Mouse (Mus musculus): ENCODE results near the gene Il31ra. TPM values are rescaled to one million over a fixed set of nuclear protein-coding genes. Genes with fewer than 3 reads are reported as not detected.
"Not testable (repeated sequence)": the region's sequence is repeated elsewhere in the genome, so short reads cannot be mapped to it uniquely, and the experiment has no call there.

Il31ra gene
- 0.36 TPM in 1 of 2 replicates, not detected in the other for polyA plus RNA-seq (2011; ENCODE audit: insufficient read depth, insufficient read length, low replicate concordance, missing spikeins)

DNA sequence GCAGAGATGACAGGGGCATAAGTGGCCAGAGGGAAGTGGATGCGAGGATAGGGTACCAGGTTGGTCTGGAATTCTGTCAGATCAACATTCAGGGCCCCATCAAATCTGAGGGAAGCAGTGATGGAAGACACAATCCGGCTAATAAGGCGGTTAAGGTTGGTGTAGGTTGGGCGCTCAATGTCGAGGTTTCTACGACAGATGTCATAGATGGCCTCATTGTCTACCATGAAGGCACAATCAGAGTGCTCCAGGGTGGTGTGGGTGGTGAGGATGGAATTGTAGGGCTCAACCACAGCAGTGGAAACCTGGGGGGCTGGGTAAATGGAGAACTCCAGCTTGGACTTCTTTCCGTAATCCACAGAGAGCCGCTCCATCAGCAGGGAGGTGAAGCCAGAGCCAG, at the start of gene Il31ra:
TSS of gene Il31ra (minus strand) at position 101 of the 400 bp plus-strand sequence.
- not testable (repeated sequence) for H3K4me1 ChIP-seq (ENCODE audit: control insufficient read depth, insufficient read depth, low read length); H3K27ac ChIP-seq (ENCODE audit: control insufficient read depth, insufficient read depth, low read depth, low read length, poor library complexity); H3K4me3 ChIP-seq (replicated peaks; ENCODE audit: control insufficient read depth, low read depth, low read length)
- 77% methylated on average over 5 of the region's 8 CpGs for WGBS

DNA sequence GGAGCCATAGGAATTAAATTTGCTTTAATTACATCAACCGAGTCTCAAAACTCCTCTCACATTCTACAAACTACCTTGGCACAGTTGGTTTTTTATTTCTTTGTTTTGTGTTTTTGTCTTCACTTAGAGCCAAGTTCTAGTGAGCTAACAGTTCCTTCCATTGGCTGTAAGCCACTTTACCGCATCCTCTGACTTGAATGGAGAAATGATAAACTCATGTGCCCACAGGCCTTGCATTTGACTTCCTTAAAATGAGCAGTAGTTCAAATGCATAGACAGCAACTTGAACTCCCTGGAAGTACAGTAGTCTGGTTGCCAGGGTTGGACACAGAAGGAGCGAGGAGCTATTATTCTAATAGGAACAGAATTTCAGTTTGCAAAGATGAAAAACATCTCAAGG, 48.7 kb upstream of the Il31ra start:
- 55% methylated on average over 3 of the region's 3 CpGs for WGBS
- no peak overlapping the region for H3K4me3 ChIP-seq (replicated peaks; ENCODE audit: control insufficient read depth, low read depth, low read length)
- no peak overlapping the region for H3K27ac ChIP-seq (ENCODE audit: control insufficient read depth, insufficient read depth, low read depth, low read length, poor library complexity)
- TF ChIP-seq POLR2A (IDR thresholded peaks at IDR 0.05; ENCODE audit: borderline replicate concordance, control insufficient read depth, low read depth, low read length) (no peak), CTCF (IDR thresholded peaks at IDR 0.05; ENCODE audit: control insufficient read depth, insufficient read depth, low read length) (no peak)
- H3K4me1 ChIP-seq (ENCODE audit: control insufficient read depth, insufficient read depth, low read length): no peaks in the 10 kb centered on the region; the same call in 1 of the 2 replicates

DNA sequence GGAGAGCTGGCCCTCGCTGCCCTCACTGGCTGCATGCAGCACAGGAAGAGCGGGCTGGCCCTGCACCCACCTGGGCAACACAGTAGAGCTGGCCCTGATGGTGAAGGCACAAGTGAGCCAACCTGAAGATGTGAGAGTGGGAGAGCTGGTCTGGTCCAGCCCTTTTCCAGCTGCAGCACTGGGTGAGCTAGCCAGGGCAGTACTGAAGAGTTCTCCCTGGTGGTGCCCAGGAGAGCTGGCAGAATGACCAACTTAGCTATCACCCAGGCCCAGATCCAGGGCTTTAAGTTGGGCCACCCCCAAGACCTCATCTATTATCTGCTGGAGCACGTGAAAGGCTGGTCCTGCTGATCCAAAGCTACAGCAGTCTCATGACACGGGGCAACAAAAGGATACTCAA, 45.0 kb upstream of the Il31ra start:
- TF ChIP-seq CTCF (IDR thresholded peaks at IDR 0.05; ENCODE audit: control insufficient read depth, insufficient read depth, low read length): no peak
- no peak for TF ChIP-seq POLR2A (IDR thresholded peaks at IDR 0.05; ENCODE audit: borderline replicate concordance, control insufficient read depth, low read depth, low read length)
- Histone ChIP-seq H3K27ac (ENCODE audit: control insufficient read depth, insufficient read depth, low read depth, low read length, poor library complexity) (peak overlapping the region; percentile 69; the same call in 1 of the 2 replicates), H3K4me3 (replicated peaks; ENCODE audit: control insufficient read depth, low read depth, low read length) (no peak overlapping the region), H3K4me1 (ENCODE audit: control insufficient read depth, insufficient read depth, low read length) (peaks cover 2% of the 10 kb centered on the region; the same call in 1 of the 2 replicates)
- 73% methylated on average over 4 of the region's 4 CpGs for WGBS

DNA sequence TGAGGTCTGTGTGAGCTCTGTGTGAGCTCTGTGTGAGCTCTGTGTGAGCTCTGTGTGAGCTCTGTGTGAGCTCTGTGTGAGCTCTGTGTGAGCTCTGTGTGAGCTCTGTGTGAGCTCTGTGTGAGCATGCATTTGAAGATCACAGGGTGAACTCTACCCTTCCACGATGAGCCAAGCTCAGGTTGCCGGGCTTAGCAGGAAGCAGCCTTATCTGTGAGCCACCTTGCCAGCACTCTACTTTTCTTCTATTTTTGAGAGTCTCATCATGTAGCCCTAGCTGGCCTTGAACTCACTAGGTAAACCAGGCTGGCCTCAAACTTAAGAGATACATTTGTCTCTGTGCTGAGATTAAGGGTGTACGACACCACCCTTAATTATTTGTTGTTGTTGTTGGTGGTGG, 42.3 kb upstream of the Il31ra start:
- TF ChIP-seq POLR2A (IDR thresholded peaks at IDR 0.05; ENCODE audit: borderline replicate concordance, control insufficient read depth, low read depth, low read length) (no peak), CTCF (IDR thresholded peaks at IDR 0.05; ENCODE audit: control insufficient read depth, insufficient read depth, low read length) (no peak)

DNA sequence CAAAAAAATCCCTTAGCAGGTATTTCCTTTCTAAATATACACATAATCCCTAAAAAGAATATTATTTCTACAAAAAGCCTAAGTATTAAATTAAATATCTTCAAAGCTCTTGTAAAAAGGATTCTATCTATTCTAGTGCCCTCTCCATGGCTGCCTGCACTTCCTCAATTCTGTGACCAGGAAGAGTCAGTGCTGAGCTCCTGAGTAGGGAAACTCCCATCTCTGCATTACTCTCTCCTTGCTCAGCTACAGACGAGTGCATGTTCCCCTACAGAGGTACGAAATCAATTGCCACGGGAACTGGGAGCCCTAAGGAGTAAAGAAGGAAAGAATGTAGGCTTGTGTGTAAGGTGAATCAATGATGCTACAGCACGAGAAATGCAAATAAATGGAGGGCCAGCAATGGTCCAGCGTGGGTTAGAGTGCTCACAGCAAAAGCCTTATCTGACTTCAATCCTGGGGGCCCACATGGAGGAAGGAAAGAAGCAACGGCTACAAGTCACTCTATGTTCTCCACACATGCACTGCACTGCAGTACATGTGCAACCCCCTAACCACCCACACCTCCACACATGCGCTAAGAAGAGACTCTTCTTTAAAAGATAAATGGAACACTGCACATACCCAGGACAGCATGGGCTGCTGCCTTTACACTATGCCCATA, 41.1 kb upstream of the Il31ra start:
- no peak overlapping the region for H3K4me3 ChIP-seq (replicated peaks; ENCODE audit: control insufficient read depth, low read depth, low read length)
- H3K27ac ChIP-seq (ENCODE audit: control insufficient read depth, insufficient read depth, low read depth, low read length, poor library complexity): no peak overlapping the region
- H3K4me1 ChIP-seq (ENCODE audit: control insufficient read depth, insufficient read depth, low read length): peaks cover 2% of the 10 kb centered on the region; the same call in 1 of the 2 replicates
- 18% methylated on average over 7 of the region's 7 CpGs for WGBS
- TF ChIP-seq CTCF (IDR thresholded peaks at IDR 0.05; ENCODE audit: control insufficient read depth, insufficient read depth, low read length) (no peak), POLR2A (IDR thresholded peaks at IDR 0.05; ENCODE audit: borderline replicate concordance, control insufficient read depth, low read depth, low read length) (no peak)

More for the DNA sequence above, 42.3 kb upstream of the Il31ra start:
- no peak overlapping the region for H3K4me3 ChIP-seq (replicated peaks; ENCODE audit: control insufficient read depth, low read depth, low read length)
- H3K4me1 ChIP-seq (ENCODE audit: control insufficient read depth, insufficient read depth, low read length): peaks cover 2% of the 10 kb centered on the region; the same call in 1 of the 2 replicates
- H3K27ac ChIP-seq (ENCODE audit: control insufficient read depth, insufficient read depth, low read depth, low read length, poor library complexity): no peak overlapping the region
- 56% methylated on average over 3 of the region's 3 CpGs for WGBS

DNA sequence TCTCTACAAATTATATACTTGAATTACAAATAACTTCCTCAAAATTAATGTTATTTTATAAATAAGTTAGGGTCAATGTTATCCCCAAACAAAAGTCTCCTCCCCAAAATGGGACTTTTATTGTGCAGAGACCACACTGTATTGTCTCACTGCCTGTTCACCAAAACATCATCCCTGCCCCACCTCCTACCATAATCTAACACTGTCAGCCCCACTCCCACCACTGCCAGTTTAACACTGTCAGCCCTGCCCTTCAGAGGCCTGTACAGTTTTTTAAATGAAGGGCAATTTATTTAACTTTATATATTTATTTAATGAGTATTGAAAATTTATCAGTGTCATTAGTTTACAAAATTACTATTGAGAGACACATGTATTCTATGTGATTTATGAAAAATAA, 31.4 kb upstream of the Il31ra start:
- TF ChIP-seq POLR2A (IDR thresholded peaks at IDR 0.05; ENCODE audit: borderline replicate concordance, control insufficient read depth, low read depth, low read length) (no peak), CTCF (IDR thresholded peaks at IDR 0.05; ENCODE audit: control insufficient read depth, insufficient read depth, low read length) (no peak)
- Histone ChIP-seq H3K4me3 (replicated peaks; ENCODE audit: control insufficient read depth, low read depth, low read length) (no peak overlapping the region), H3K27ac (ENCODE audit: control insufficient read depth, insufficient read depth, low read depth, low read length, poor library complexity) (no peak overlapping the region), H3K4me1 (ENCODE audit: control insufficient read depth, insufficient read depth, low read length) (no peaks in the 10 kb centered on the region)

DNA sequence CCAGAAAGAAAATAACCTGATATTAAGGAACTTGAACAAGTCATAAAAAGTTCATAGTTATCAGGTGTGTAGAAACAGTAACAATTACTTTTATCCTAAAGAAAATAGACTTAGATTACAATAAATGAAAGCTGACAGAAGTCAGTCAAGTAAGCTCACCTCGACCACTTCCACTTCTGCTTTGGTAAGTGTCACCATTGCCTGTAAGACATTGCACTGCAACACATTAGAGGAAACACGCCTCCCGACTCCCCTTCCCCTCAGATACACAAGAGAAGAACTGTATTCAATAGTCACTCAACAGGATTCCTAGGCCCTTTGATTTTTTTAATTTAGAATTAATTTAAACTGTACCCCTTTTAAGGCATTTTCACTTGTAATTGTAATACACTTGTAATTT, 30.5 kb upstream of the Il31ra start:
- H3K27ac ChIP-seq (ENCODE audit: control insufficient read depth, insufficient read depth, low read depth, low read length, poor library complexity): no peak overlapping the region
- H3K4me1 ChIP-seq (ENCODE audit: control insufficient read depth, insufficient read depth, low read length): no peaks in the 10 kb centered on the region
- no peak overlapping the region for H3K4me3 ChIP-seq (replicated peaks; ENCODE audit: control insufficient read depth, low read depth, low read length)
- TF ChIP-seq POLR2A (IDR thresholded peaks at IDR 0.05; ENCODE audit: borderline replicate concordance, control insufficient read depth, low read depth, low read length) (no peak), CTCF (IDR thresholded peaks at IDR 0.05; ENCODE audit: control insufficient read depth, insufficient read depth, low read length) (no peak)
- 12% methylated on average over 3 of the region's 3 CpGs for WGBS

DNA sequence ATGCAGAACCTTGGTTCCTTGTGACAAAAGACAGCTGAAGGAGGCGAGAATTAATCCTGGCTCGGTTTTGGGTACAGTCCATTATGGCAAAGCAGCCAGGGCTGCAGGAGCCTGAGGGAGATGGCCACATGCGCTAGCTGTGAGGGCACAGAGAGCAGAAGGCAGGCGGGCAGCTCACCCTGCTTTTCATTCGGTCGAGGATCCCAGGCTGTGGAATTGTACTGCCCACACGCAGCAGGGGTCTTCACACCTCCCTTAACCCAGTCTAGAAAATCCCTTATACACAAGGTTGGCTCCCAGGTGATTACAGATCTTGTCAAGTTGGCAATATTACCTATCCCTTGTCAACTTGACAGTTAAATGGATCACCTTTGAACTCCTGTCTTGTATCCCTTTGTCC, 29.5 kb upstream of the Il31ra start:
- no peak for TF ChIP-seq POLR2A (IDR thresholded peaks at IDR 0.05; ENCODE audit: borderline replicate concordance, control insufficient read depth, low read depth, low read length)
- no peak for TF ChIP-seq CTCF (IDR thresholded peaks at IDR 0.05; ENCODE audit: control insufficient read depth, insufficient read depth, low read length)
- Histone ChIP-seq H3K27ac (ENCODE audit: control insufficient read depth, insufficient read depth, low read depth, low read length, poor library complexity) (no peak overlapping the region), H3K4me3 (replicated peaks; ENCODE audit: control insufficient read depth, low read depth, low read length) (no peak overlapping the region), H3K4me1 (ENCODE audit: control insufficient read depth, insufficient read depth, low read length) (no peaks in the 10 kb centered on the region)
- WGBS: 93% methylated on average over 7 of the region's 7 CpGs

DNA sequence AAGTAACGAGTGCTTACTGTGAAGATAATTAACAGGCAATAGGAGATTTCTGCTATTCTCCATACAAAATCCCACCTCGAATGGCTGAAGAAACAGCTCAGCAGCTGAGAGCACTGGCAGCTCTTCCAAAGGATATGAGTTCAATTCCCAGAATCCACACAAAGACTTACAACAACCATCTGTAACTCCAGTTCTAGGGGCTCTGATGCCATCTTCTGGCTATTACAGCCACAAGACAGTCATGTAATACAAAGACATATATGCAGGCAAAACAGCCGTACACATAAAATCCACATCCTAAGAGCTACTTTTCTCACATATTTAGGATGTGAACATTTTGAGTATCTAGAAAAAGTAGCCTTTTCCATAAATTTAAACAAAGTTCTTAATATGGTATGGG, 27.4 kb upstream of the Il31ra start:
- 55% methylated on average over 3 of the region's 3 CpGs for WGBS
- no peak overlapping the region for H3K27ac ChIP-seq (ENCODE audit: control insufficient read depth, insufficient read depth, low read depth, low read length, poor library complexity)
- no peak overlapping the region for H3K4me3 ChIP-seq (replicated peaks; ENCODE audit: control insufficient read depth, low read depth, low read length)
- TF ChIP-seq POLR2A (IDR thresholded peaks at IDR 0.05; ENCODE audit: borderline replicate concordance, control insufficient read depth, low read depth, low read length) (no peak), CTCF (IDR thresholded peaks at IDR 0.05; ENCODE audit: control insufficient read depth, insufficient read depth, low read length) (no peak)
- H3K4me1 ChIP-seq (ENCODE audit: control insufficient read depth, insufficient read depth, low read length): no peaks in the 10 kb centered on the region
